Mouse (Mus musculus) gonadal fat pad, adult 2 months (tissue): ENCODE results near the gene Dse. TPM values are rescaled to one million over a fixed set of nuclear protein-coding genes. Genes with fewer than 3 reads are reported as not detected.
"Not testable (repeated sequence)": the region's sequence is repeated elsewhere in the genome, so short reads cannot be mapped to it uniquely, and the experiment has no call there.

Source experiments
- DNase-seq: peaks from one replicate; pipeline ENCODE4 v3.0.0-alpha.2; 2012; ENCODE audit warnings: low read depth
- polyA plus RNA-seq: library from polyadenylated mRNA; depleted of rRNA; stranded (reverse); fragments of >200 nt; gene quantifications from 2 replicates; pipeline ENCODE4 v1.2.3, GENCODE M21; 2012; rRNA removed

The Dse gene
- polyA plus RNA-seq, result 15.6 and 23.2 TPM in 2 replicates

DNA sequence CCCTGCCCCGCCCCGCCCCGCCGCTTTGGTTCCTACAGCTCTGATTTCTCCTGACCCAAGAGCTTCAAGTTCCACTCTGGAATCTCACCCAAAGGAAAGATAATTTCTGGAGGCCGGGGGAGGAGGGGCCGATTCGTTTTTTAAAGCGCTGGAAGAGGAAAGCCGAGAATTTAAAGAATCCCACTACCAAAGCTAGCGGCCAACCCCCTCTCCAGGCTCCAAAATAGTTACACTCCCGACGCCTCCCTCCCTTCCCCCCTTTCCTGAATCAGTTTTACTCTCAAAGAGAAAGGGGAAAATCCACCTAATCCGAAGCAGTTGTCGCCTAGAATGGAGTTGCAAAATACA, at the start of gene Dse:
Dse (minus strand) TSS at position 213 of the 348 bp plus-strand sequence.
- no peak for DNase-seq

DNA sequence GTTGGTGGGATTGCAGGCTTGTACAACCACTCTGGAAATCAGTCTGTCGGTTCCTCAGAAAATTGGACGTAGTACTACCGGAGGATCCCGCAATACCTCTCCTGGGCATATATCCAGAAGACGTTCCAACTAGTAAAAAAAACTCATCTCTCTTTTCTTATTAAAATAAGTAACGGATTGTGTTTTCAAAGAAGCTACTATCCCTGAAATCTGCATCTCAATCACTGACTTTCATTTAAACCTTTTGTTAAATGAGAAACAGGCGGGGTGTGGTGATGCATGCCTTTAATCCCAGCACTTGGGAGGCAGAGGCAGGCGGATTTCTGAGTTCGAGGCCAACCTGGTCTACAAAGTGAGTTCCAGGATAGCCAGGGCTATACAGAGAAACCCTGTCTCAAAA, 45.3 kb upstream of the Dse start:
- DNase-seq, result not testable (repeated sequence)

DNA sequence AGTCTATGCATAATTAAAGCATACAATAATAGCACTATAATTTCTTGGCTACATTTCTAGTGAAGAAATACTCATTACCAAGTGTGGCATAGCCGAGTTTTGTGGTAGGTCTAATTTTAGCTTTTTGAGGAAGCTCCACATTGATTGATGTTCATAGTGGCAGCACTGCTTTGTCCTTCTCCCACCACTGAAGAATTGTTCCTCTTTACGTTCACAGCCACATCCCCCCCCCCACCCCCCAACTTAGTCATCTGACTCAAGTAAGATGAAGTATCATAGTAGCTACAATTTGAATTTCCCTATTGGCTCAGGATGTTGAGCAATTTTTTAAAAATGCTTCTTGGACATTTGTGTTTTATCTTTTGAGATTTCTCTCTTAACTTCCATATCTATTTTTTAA, 42.1 kb upstream of the Dse start:
- DNase-seq, result no peak

DNA sequence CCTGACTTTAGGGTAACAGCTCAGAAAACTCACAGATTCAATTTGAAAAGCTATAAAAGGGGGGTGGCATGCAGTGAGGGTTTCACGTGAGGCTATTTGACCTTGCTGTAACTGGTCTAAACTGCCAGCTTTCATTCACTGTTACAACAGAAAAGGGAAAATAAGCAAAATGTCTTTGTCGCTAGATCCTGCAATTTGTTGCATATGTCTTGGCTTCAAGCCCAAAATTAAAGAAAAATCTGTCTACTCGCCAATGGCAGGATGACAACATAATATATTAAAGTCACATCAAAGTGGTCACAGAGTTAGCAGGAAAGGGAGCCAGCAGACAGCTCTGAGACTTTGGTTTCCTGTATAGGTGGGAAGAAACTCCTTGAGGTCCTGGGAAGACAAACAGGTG, 40.2 kb upstream of the Dse start:
- DNase-seq, result no peak

DNA sequence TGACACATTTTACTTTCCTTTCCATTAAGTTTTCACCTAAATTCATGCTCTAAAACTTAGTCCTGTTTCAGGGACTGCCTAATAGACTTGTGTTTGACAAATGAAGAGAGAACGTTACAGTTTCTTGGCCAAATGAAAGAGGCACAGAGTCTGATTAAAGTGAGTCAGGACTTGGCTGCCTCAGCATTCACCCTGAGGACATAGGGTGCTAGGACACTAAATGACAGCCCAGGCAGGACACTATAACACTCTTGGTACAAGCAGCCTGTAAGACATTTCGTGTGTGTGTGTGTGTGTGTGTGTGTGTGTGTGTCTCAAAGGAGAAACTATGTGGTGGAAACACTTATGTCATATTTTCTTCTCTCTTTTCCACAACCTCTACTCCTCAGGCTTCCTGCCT, 38.6 kb upstream of the Dse start:
- no peak for DNase-seq

DNA sequence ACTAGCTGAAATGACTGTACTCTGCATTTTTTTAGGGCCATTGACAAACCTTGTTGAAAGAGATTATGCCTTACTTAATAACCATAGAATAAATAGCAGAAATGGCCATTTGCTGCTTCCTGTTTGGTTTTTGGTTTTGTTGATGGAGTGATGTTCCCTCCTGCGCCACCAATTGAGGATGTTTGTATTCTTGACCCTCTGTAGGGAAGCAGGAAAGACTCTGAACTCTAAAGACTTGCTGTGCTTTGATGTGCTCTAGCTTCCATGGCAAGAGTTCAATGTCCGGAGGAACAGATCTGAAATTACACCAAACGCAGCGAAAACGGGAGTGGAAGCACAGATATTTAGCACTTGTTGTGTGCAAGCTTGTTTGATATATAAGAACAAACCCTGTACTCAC, 37.2 kb upstream of the Dse start:
- no peak for DNase-seq

DNA sequence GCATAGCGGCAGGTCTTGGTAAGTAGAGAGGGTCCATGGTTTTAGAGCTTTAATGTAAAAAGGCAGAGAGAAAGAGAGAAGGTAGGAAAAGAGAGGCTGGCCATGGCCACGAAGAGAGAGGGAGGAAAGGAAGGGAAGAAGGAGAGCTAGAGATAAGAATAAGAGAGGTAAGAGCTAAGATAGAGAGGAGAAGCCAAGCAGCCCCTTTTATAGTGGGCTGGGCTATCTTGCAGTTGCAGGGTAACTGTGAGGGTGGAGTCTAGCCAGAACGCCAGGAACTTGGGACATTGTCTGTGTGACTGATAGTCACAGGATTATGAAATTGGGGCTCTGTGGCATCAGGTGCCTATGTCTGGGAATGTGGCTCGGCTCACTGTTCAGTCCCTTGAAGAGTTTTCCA, 31.0 kb upstream of the Dse start:
- no peak for DNase-seq

DNA sequence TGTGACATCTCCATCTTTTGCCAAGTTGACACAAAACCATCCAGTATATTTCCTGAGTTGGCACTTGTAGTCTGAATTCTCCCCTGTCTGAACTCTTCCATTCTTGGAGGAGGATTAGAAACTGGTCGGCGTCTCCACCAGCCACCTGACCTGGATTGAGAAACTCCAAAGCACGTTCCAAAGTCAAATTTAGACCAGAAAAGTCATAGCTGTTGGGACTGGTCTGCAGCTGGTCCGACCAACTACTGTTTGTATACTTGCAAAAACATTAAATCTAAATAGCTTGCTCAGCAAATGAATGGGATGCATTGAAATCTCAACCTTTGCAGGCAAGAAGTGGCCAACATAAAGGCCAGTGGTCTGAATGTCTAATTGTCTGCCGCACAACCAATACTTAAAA, 29.1 kb upstream of the Dse start:
- DNase-seq, result no peak

DNA sequence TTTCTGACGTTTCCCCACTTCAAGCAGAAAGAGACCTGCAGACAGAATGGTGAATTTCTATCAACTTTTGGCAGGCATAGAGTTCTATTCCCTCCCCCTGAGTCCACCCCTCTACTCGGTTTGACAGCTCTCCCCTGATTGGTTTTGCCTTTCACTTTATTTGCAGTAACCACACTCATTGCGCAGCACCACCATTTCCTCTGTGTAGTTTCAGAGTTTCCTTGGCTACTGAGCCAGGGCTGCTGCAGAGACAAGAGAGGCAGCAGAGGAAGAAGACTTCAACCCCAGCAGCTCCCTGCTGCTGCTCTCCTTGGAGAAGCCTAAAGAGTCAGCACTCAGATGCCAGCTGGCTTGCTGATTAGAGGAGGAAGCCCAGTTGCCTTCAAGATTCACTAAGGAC, 27.9 kb upstream of the Dse start:
- DNase-seq, result no peak

DNA sequence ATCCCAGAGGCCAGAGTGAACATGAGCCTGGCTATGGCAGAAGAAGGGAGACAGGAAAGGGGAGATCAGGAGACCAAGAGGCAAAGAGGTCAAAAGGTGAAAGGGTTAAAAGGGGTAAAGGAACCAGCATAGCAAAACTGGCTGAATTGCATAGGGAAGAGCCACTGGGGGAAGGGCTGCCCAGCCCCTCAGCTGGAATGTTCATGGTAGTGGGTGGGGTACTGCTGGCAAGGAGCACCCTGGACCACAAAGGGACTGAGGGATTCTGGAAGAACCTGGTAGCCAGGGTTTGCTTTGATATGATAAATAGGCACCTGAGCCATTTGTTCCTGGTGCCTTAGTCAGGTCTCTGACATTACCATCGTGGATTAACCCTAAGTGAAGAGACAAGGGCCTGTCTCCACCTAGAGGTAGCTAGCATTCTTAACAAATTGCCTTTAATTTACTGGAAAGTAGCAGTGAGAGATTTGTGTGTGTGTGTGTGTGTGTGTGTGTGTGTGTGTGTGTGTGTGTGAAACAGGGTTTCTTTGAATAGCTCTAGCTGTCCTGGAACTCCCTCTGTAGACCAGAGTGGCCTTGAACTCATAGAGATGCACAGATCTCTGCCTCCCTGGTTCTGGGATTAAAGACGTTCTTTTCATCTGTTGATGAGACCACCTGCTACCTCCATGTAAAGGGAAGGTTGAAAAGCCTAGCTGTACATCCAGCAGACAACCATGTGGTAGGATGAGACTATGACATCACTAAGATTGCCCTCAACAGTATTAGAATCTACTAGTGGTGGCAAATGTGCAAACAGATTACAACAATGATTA, 26.6 kb upstream of the Dse start:
- DNase-seq, result no peak

DNA sequence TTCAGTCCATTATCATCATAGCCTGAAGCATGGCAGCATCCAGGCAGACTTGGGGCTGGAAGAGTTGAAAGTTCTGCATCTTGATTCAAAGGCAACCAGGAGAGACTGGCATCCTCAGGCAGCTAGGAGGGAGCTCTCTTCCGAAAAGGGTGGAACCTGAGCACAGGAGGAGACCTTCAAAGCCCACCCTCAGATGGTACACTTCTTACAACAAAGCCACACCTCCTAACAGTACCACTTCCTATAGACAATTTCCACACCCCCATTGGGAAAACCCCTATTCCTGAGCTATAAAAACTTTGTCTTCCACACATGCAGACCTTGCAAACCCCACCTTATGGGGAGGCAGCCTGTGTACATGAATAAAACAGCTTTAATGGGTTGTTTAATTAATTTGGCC, 25.9 kb upstream of the Dse start:
- no peak for DNase-seq

DNA sequence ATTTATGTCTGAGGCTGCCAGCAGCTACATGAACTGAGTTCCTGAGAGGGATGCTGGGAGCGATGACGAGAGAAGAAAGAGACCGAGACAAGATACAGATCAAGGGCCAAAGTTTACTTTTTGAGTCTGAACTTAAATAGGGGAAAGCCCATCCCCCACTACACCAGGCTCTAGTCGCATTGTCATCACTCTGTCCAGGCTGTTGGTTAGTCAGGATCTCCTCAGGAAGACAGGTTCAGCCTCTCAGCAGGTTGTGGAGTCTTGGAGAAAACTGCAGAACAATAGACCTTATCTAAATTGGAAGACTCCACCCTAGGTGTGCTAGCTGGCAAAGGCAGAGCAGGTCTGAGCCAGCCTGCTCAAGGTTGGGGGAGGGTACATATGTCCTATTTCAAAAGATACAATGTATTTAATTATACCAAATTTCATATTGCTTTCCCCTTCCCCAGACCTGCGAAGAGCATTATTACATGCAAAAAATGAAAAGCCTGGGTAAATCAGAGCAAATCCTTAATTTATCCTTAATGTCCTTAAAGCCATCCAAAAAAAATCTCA, 22.7 kb upstream of the Dse start:
- no peak for DNase-seq

DNA sequence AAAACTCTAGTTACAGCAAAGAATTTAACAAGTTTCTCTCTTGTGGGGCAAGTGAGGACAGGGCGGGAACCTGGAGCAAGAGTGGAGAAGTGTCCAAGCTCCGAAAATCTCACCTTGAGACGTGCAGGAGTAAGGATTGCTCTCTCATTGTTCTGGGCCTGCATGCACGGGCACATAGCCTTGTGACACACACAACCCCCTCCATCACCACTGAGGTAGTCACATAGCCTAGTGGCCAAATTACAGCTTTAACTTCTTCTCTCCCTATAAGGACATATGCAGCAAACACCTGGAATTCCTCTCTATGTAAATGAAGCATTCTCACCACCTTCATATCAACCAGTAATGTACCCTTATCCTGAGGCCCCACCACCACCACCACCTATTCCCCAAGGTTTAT, 22.0 kb upstream of the Dse start:
- DNase-seq, result no peak

DNA sequence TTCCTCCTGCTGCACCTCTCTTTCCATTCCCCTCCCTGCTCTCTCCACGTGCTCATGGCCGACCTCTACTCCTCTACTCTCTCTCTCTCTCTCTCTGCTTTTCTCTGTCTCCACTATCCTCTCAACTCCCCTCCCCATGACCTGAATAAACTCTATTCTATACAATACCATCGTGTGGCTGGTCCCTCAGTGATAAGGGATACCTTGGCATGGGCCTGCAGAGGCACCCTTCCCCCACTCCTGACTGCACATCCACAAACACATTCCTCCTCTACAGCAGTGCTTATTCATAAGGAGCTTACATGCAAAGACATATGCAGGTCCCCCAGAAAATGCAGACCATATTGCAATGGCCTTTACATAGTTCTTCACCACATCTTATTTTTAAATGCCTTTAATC, 16.1 kb upstream of the Dse start:
- DNase-seq, result no peak

DNA sequence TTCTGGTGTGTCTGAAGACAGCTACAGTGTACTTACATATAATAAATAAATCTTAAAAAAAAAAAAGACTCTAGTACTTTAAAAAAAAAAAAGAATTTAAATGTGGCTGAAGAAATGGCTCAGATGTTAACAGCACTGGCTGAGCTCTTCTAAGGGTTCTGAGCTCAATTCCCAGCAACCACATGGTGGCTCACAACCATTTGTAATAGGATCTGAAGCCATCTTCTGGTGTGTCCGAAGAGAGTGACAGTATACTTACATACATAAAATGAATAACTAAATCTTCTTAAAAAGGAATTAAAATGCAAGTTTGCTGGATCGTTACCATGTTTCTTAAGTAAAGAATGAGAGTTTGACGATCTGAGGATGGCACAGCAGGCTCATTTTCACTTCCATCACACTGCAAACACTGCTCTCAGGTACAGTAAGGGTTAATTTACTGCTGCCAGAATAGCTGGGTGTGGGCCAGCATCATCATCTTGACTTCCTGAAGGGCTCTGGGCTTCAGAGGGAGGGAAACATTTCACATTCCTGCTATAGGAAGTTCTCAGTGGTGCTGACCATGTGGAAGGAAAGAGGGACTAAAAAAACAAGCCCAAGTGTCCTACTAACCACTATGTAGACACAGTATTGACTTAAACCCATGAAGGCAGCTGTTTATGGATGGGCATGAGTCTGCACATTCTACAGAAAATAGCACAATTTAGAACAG, 14.6 kb upstream of the Dse start:
- DNase-seq, result no peak

DNA sequence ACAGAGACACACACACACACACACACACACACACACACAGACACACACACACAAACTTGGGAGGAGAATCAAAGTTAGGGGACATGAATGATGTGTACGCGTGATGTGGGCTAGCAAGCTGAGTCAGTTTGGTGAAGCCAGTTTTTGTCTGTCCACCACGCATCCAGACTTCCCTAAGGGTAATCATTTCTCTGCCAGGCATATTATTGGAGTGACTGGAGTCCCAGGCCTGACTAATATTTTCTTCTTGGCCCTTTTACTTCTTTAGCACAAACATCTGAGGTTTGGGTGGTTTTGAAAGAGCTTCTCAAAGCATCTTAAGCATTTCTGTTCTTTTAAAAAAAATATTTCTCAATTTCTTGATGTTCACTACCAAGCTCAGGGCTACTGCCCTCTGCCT, 10.7 kb upstream of the Dse start:
- no peak for DNase-seq

DNA sequence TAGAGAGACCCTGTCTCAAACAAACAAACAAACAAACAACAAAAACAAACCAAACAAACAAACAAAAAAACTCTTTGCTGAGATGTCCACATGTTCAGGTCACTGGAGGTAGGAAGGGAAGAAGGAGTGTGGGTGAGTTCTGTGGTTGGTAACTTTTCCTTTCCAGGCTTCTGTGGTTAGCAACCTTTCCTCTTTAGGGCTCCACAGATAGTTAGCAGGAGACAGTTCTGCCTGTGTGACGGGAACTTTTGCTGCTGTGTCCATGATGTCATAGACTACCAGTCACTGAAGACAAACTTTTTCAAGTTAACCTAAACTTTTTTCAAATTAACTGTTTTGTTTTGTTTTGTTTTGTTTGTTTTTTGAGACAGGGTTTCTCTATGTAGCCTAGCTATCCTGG, 8.2 kb upstream of the Dse start:
- DNase-seq, result no peak

DNA sequence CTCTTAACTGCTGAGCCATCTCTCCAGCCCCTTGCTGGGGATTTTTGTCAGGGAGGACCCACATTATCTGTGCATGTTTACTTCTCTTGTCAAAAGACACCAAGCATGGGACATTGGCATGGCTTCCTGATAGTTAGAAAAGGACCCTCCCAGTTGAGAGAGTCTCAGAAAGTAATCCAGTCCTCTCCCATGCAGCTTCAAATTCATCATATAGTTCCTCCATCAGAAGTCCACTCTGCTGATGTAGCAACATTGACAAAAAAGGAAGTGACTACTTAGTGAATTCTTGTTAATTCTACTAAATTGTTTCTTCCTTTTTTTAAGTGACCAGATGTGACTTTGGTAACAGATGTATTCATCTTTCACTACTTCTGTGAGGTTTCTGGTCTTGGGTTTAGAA, 2.4 kb upstream of the Dse start:
- DNase-seq, result no peak

DNA sequence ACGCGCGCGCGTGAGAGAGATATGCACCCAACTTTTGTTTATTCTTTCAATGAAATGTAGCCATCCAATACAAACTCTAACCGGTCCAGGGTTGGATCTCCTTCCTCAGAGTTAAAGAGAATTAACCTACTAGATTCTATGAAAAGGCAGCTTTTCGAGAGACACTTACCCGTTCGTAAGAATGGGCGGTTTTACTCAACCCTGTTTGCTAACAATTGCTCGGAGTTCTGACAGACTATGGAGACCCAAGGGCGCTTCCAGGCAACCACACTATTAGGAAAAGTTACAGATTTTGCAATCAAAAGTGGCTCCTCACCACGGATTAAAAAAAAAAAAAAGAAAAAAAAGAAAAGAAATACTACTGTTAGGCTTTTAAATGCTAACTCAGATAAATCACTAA, 516 bp upstream of the Dse start:
- no peak for DNase-seq

DNA sequence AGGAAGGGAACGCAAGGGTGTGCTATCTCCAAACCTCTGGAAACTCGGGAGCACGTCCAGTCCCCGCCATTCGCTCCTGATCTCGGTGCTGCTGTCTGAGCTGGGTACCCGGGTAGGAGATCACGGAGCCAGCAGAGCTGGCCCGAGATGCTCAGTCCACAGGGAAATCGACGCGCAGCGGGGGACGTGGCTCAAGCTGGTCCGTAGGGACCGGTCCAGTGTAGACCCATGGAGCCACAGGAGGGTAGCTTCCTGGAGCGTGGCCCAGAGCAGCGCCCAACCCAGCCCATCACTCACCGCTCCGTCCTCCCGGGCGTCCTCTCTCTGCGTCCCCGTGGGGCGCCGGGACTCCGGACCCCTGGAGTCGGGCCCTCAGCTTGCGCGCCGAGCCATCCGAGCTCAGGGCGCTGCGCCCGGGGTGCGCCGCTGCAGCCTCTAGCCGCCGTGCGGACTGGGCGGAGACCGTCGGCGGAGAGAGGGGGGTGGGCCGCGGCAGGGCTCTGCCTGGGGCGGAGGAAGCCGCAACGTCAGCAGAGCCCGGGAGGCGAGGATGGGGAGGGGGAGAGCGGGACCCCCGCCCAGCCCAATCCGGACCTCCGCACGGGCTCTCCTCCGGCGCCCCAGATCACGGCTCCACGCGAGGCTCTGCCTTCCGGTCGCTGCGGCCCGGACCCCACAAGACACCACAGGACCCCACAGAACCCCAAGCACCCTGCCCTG, 572 bp downstream of the Dse start:
- DNase-seq, result no peak

DNA sequence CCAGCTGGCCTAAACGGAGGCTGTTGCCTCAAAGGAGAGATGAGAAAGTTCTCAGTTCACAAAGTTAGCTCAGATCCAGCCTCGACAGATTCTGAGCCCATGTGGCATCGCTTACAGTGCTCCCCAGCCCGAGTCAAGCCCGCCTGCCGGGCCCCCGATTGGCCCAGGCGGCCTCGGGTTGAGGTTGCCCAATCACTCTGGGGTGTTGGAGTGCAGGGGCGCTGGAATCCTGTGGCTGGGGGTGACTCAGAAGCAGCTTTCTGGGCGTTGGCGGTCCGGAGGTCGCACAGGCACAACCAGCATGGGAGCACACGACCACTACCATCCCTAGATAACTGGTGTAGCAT, 1.1 kb downstream of the Dse start:
- DNase-seq, result no peak

DNA sequence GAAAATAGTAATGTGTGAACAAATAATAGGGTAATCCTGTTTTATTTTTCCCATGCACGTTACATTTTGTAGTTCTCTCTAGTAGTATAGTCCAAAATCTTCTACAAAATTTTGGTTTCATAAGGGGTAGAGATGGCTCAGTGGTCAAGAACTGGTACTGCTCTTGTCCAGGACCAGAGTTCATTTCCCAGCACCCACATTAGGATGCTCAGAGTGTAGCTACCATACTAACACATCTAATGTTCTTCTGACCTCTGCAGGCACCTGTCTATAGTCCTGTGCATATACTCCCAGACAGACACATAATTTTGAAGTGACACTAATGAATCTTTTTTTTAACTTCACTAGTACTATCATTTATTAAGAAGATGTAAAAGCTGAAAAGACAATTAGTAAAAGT, 1.7 kb downstream of the Dse start:
- DNase-seq, result no peak

DNA sequence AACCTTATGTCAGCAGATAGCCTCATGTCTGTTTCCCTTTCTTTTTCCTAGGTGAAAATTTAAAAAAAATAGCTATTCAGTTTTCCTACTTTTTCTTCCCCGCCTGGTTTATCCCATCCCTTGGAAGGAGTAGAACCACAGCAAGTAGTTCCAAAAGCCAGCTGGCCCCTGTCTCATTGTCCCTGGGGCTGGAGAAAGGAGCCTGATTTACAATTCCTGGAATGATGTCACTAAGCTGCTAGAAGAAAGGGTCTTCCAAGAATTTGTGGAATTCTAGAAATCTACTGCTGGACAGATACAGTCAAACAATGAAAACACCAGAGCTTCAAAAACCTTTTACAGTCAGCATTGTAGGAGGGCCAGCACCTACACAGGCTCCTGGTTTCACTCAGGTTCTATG, 6.8 kb downstream of the Dse start:
- DNase-seq, result no peak
